Mouse (Mus musculus): ENCODE measurements around the gene Ubiad1.

Gene Ubiad1

DNA sequence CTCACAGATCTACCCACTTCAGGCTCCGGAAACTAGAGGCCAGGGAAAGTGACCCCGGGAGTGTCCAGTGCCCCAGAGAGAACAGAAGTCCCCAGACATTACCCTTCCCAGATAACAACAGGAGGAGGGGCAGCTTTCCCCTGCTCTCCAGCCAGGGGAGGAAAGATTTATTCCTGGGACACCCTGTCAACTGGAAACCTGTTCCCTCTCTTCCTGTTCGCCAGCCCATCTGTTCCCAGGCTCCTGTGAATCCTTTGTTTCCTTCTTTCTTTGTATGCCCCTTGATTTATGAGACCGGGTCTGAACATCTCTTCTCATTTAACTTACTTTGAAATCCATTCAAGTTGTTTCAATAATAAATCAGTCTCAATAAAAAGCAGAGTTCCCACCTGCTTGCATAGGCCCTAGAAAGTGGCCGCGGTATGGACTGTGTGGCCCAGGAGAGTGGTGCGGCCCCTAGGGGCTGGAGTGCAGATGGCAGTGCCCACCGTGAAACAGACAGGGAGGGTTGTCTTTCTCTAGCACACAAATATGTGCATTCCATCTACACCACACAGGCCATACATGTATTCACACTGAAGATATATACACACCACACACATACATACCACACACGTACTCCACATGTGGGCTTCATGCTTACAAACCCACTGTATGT lies 45.0 kb downstream of the Ubiad1 start:
- DNase-seq = no peak

DNA sequence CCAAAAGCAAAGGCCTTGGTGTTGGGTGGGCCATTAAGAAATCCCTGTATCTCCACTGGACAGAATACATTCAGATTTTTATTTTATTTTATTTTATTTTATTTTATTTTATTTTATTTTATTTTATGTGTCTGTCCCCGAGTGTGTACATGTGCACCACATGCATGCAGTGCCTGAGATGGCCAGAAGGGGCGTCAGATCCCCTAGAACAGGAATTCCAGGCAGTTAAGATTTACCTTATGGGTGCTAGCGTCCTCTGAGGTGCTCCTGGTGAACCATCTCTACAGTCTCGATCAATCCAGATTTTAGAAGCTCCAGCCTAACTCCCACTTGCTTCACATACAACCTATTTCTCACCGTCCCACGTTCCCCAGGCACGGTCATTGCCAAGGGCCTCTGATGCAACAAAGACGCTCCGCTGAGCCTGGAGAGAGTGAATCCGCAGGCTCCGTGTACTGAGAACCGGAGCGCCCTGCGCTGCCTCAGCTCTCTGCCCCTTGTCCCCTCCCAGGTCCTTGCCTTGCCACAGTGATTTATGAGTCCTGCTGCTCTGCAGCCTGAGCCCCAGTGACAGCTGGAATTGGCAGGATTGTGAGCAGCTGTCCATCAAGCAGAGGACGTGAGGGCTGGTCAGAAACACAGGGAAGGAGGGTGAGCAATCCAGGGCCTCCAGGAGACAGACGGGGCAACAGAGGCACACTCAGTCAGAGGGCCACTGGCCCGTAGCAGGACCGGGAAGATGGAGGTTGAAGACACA lies 46.9 kb downstream of the Ubiad1 start:
- DNase-seq = no peak

DNA sequence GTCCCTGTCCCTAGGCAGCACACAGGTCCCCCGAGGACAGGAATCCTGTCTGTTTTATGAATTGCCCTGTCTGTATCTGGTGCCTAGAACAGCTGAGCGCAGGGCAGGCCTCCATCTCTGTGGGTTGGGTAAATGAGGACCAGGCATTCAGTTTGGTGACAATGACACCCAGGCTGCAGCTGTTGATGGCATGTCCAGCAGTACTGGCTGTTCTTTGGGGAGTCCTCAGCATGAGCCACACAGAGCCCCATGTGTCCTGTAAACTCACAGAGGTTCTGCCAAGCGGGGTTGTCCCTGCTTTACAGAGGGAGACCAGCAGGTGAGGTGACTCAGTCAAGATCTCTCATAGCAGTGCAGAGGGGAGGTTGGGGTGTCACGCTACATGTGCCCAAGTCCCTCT lies 47.5 kb downstream of the Ubiad1 start:
- DNase-seq = no peak

DNA sequence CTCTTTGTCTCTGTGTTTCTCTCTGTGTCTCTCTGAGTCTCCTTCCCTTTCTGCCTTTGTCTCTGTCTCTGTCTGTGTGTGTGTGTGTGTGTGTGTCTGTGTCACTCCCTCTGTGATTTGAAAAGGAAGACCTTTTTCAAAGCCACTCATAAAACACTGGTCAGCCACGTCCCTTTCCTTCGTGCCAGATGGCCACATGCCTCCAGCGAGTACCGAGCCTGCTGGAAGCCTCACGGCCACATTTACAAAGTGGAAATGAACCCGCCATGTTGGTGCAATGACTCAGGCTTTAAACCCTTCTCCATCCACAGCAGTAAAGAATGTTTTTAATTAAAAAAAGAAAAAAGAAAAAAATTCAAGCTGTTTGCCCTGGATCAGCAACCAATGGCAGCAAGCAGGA lies 48.7 kb downstream of the Ubiad1 start:
- DNase-seq = no peak

DNA sequence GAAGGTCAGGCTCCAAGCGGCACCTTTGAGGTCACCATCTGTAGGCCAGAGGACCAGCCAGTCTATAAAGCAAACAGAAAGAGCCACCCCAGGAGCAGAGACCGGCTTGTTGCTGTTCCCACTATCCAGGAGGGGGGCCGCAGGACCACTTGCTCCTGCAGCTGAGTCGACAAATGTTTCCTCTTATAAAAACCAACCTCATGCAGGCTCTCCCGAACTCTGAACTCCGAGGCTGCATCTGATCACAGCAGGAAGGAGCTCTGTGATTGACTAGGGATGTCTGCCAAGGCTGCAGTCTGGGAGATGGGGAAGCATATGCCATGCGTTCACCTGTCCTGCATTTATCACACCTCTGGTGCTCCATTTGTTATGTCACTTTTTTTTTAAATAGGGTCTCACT lies 49.4 kb downstream of the Ubiad1 start:
- DNase-seq = no peak

DNA sequence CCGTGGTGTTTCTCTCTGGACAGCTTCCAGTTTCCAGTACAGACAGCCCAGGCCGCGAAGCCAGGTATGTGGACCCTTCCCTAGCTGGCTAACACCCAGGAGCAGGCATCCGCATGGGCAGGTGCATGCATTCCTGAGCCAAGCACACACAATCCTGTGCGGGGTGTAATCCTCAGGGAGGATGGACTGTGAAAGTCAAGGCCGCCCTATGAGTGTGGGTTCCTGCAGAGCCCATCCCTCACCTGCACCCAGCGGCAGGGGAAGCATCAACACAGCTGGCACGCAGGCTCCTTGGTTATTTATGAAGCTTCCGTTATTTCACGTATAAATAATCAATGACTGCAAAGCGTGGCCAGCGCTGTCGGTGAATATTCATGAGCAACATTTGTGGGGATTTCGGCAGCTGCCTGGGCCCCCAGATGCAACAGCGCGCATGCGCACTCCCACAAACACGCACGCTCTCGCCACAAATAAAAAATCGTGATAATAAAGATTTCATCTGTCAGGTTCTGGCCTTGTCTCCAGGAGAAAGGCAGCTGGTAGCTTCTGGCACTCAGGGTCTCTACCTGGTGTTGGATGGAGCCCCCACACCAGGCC lies 52.8 kb downstream of the Ubiad1 start:
- no peak for DNase-seq

DNA sequence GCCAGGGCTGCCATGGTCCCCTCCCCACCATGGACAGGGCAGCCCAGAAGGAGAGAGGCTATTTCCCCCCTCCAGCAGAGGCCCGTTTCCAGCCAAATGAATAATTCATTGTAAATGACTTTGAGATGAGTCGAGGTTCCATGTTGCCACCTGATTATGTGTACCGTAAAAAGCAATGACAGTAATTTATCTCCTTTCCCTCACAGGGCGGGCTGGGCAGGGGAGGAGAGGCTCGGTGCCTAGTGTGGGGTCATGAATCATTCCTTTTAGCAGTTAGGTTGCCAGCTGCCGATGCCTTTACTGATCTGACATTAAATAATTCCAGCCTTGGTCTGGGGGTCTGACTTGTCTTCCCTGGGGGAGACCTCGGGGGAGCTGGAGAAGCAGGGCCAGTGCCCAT lies 54.9 kb downstream of the Ubiad1 start:
- no peak for DNase-seq

DNA sequence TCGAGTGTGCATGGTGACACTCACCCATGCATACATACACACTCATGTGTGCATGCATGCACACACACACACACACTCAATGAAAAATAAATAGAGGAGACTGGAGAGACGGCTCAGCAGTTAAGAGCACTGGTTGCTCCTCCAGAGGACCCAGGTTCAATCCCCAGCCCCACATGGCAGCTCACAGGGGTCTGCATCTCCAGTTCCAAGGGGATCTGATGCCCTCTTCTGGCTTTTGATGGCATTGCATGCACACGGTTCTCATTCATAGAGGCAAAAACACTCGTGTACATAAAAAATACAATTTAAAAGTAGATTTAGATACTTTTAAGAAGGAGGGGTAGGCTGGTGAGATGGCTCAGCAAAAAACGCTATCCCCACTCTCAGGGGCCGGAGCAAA lies 55.5 kb downstream of the Ubiad1 start:
- DNase-seq = no peak

DNA sequence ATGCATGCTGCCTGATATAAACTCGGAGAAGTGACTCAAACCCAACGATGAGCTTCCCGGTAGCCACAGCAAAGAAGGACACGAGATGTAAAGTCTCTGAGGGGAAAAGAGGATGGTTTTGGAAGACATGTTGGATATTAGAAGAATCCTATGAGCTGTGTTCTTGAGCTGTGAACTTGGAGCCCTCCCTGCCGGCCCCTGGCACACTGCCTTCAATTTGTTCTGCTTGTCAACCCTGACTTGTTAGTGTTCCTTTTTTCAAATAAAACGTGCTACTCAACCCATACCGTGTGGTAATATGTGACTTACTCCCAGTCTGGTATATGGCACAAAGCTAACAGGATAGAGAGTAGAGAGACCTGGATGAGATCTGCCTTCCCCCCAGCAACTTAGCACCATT lies 59.3 kb downstream of the Ubiad1 start:
- no peak for DNase-seq

Measured in lung, adult 18-20 months (tissue).